Mouse (Mus musculus): ENCODE data around the gene Olfr577. TPM values are rescaled to one million over a fixed set of nuclear protein-coding genes. Genes with fewer than 3 reads are reported as not detected.

Gene Olfr577
- polyA plus RNA-seq, 1 experiment from 2014 or later = not detected

Other genes with a start within 250 kb of the Olfr577 start
- gene Olfr559, start 248.5 kb downstream of the Olfr577 start, polyA plus RNA-seq (2015; fragmentation: Nextera tagmentation; extraction: Ambion mirVana) = not detected in 2 replicates
- gene Olfr560, start 216.6 kb downstream of the Olfr577 start, polyA plus RNA-seq (2015; fragmentation: Nextera tagmentation; extraction: Ambion mirVana) = not detected in 2 replicates
- not detected in 2 replicates for gene Olfr78, start 216.5 kb downstream of the Olfr577 start, polyA plus RNA-seq (2015; fragmentation: Nextera tagmentation; extraction: Ambion mirVana)
- gene Olfr561, start 204.7 kb downstream of the Olfr577 start, polyA plus RNA-seq (2015; fragmentation: Nextera tagmentation; extraction: Ambion mirVana) = not detected in 2 replicates
- gene Olfr564, start 172.5 kb downstream of the Olfr577 start, polyA plus RNA-seq (2015; fragmentation: Nextera tagmentation; extraction: Ambion mirVana) = not detected in 2 replicates
- gene Olfr566, start 117.2 kb downstream of the Olfr577 start, polyA plus RNA-seq (2015; fragmentation: Nextera tagmentation; extraction: Ambion mirVana) = not detected in 2 replicates
- gene Olfr568, start 98.8 kb downstream of the Olfr577 start, polyA plus RNA-seq (2015; fragmentation: Nextera tagmentation; extraction: Ambion mirVana) = not detected in 2 replicates
- gene Olfr569, start 85.1 kb downstream of the Olfr577 start, polyA plus RNA-seq (2015; fragmentation: Nextera tagmentation; extraction: Ambion mirVana) = not detected in 2 replicates
- not detected in 2 replicates for gene Olfr570, start 81.4 kb downstream of the Olfr577 start, polyA plus RNA-seq (2015; fragmentation: Nextera tagmentation; extraction: Ambion mirVana)
- not detected in 2 replicates for gene Olfr571, start 58.4 kb downstream of the Olfr577 start, polyA plus RNA-seq (2015; fragmentation: Nextera tagmentation; extraction: Ambion mirVana)
- gene Olfr572, start 51.5 kb downstream of the Olfr577 start, polyA plus RNA-seq (2015; fragmentation: Nextera tagmentation; extraction: Ambion mirVana) = not detected in 2 replicates
- gene Olfr573-ps1, start 33.4 kb downstream of the Olfr577 start, polyA plus RNA-seq (2015; fragmentation: Nextera tagmentation; extraction: Ambion mirVana) = not detected in 2 replicates
- gene Olfr574, start 27.5 kb downstream of the Olfr577 start, polyA plus RNA-seq (2015; fragmentation: Nextera tagmentation; extraction: Ambion mirVana) = not detected in 2 replicates
- not detected in 2 replicates for gene Olfr575, start 17.2 kb downstream of the Olfr577 start, polyA plus RNA-seq (2015; fragmentation: Nextera tagmentation; extraction: Ambion mirVana)
- gene Olfr576, start 13.3 kb downstream of the Olfr577 start, polyA plus RNA-seq (2015; fragmentation: Nextera tagmentation; extraction: Ambion mirVana) = not detected in 2 replicates
- not detected in 2 replicates for gene Olfr578, start 13.4 kb upstream of the Olfr577 start, polyA plus RNA-seq (2015; fragmentation: Nextera tagmentation; extraction: Ambion mirVana)
- gene Olfr582, start 62.1 kb upstream of the Olfr577 start, polyA plus RNA-seq (2015; fragmentation: Nextera tagmentation; extraction: Ambion mirVana) = not detected in 2 replicates
- gene Olfr583, start 75.4 kb upstream of the Olfr577 start, polyA plus RNA-seq (2015; fragmentation: Nextera tagmentation; extraction: Ambion mirVana) = not detected in 2 replicates
- not detected in 2 replicates for gene Olfr584, start 105.9 kb upstream of the Olfr577 start, polyA plus RNA-seq (2015; fragmentation: Nextera tagmentation; extraction: Ambion mirVana)
- not detected in 2 replicates for gene Olfr585, start 121.8 kb upstream of the Olfr577 start, polyA plus RNA-seq (2015; fragmentation: Nextera tagmentation; extraction: Ambion mirVana)
- gene Olfr586, start 149.7 kb upstream of the Olfr577 start, polyA plus RNA-seq (2015; fragmentation: Nextera tagmentation; extraction: Ambion mirVana) = not detected in 2 replicates
- not detected in 2 replicates for gene Olfr588-ps1, start 164.9 kb upstream of the Olfr577 start, polyA plus RNA-seq (2015; fragmentation: Nextera tagmentation; extraction: Ambion mirVana)
- not detected in 2 replicates for gene Olfr589, start 180.4 kb upstream of the Olfr577 start, polyA plus RNA-seq (2015; fragmentation: Nextera tagmentation; extraction: Ambion mirVana)
- not detected in 2 replicates for gene Olfr591, start 202.4 kb upstream of the Olfr577 start, polyA plus RNA-seq (2015; fragmentation: Nextera tagmentation; extraction: Ambion mirVana)
- gene Olfr592, start 208.9 kb upstream of the Olfr577 start, polyA plus RNA-seq (2015; fragmentation: Nextera tagmentation; extraction: Ambion mirVana) = not detected in 2 replicates
- gene Olfr593, start 235.9 kb upstream of the Olfr577 start, polyA plus RNA-seq (2015; fragmentation: Nextera tagmentation; extraction: Ambion mirVana) = not detected in 2 replicates
- not detected in 2 replicates for gene Olfr594, start 241.1 kb upstream of the Olfr577 start, polyA plus RNA-seq (2015; fragmentation: Nextera tagmentation; extraction: Ambion mirVana)

Data from midbrain, embryonic 13.5 days (tissue).